Mouse (Mus musculus) ES-E14 (cell line): ENCODE data around the gene Nvl. TPM values are rescaled to one million over a fixed set of nuclear protein-coding genes. Genes with fewer than 3 reads are reported as not detected.

Experiments
- DNase-seq: peaks from one replicate; pipeline ENCODE4 v3.0.0-alpha.2; 2013; ENCODE audit warnings: low read depth, low spot score
- H3K27ac ChIP-seq: 2 replicates; pipeline ENCODE4 v1.5.1; 2012; ENCODE audit warnings: low read depth, mild to moderate bottlenecking, low read length, moderate library complexity, mixed read lengths; ENCODE audit not compliant: poor library complexity, insufficient read depth, severe bottlenecking
- H3K36me3 ChIP-seq: 2 replicates; pipeline ENCODE4 v1.6.1; 2012; ENCODE audit warnings: mild to moderate bottlenecking, low read length, moderate library complexity, mixed read lengths; ENCODE audit not compliant: control insufficient read depth, poor library complexity, insufficient read depth, severe bottlenecking
- H3K4me1 ChIP-seq, 2 experiments: fragments of 150-350 bp in 1 of 2; sonication (generic) in 1 of 2; 2 replicates each; pipeline ENCODE4 v1.6.1; 2012; ENCODE audit warnings: low read length in 2 of 2, mild to moderate bottlenecking in 1 of 2, mixed read lengths in 1 of 2; ENCODE audit not compliant: control insufficient read depth in 2 of 2, insufficient read depth in 2 of 2, poor library complexity in 1 of 2
- H3K4me3 ChIP-seq, 2 experiments: fragments of 150-350 bp in 1 of 2; sonication (generic) in 1 of 2; 2 replicates each; pipeline ENCODE4 v1.5.1; 2012; ENCODE audit warnings: low read length in 2 of 2, low read depth in 1 of 2, mild to moderate bottlenecking in 1 of 2, mixed read lengths in 1 of 2; ENCODE audit not compliant: insufficient read depth in 1 of 2, poor library complexity in 1 of 2, severe bottlenecking in 1 of 2
- H3K9ac ChIP-seq: 2 replicates; pipeline ENCODE4 v1.6.1; 2012; ENCODE audit warnings: low read depth, mild to moderate bottlenecking, low read length, mixed read lengths; ENCODE audit not compliant: poor library complexity, insufficient read depth, severe bottlenecking
- H3K9me3 ChIP-seq: fragments of 150-350 bp; sonication (generic); 2 replicates; pipeline ENCODE4 v1.6.1; 2012; ENCODE audit warnings: low read depth, mild to moderate bottlenecking, low read length; ENCODE audit not compliant: control insufficient read depth, insufficient read depth
- CHD2 ChIP-seq: IDR thresholded peaks from 2 replicates; pipeline ENCODE4 v1.6.1; 2014; ENCODE audit warnings: mild to moderate bottlenecking, low read depth, low read length, inconsistent platforms
- HCFC1 ChIP-seq: IDR thresholded peaks from 2 replicates; pipeline ENCODE4 v1.6.1; 2012; ENCODE audit warnings: low read length, inconsistent platforms, borderline replicate concordance; ENCODE audit not compliant: insufficient read depth
- MAFK ChIP-seq: IDR thresholded peaks from 2 replicates; pipeline ENCODE4 v1.6.1; 2014; ENCODE audit warnings: mild to moderate bottlenecking, low read depth, low read length, inconsistent platforms; ENCODE audit not compliant: insufficient read depth
- ZC3H11A ChIP-seq: IDR thresholded peaks from 2 replicates; pipeline ENCODE4 v1.6.1; 2012; ENCODE audit warnings: low read depth, mild to moderate bottlenecking, inconsistent platforms, low read length, borderline replicate concordance
- ZNF384 ChIP-seq: IDR thresholded peaks from 2 replicates; pipeline ENCODE4 v1.6.1; 2012; ENCODE audit warnings: low read depth, low read length, inconsistent platforms
- in situ Hi-C, 2 experiments: fragments of 600-800 bp; cut with MboI; formaldehyde crosslinking; loops; one replicate each; pipeline ENCODE4 v1.15.1; 2025; ENCODE audit warnings: low sequenced_read_pairs in 2 of 2, inconsistent platforms in 1 of 2; ENCODE audit not compliant: unreplicated experiment in 2 of 2
- total RNA-seq: library from RNA; depleted of rRNA; stranded (reverse); fragments of 300-350 nt; gene quantifications from 2 replicates; pipeline ENCODE4 v1.2.3, GENCODE M21; 2012

Nvl gene
- total RNA-seq, 1 experiment = 44.5 TPM

GRCm38 (mm10) chr1:181124145-181124544 lies 19.9 kb downstream of the Nvl start:
- in situ Hi-C loops = loop anchor here in 1 of 2 experiments (25.0 kb wide), 1 partner anchor 1362 kb away; no protein-coding TSS in a partner anchor
- no peak for DNase-seq
- no peak overlapping the region for H3K27ac ChIP-seq
- H3K36me3 ChIP-seq = peaks cover 31% of the 10 kb centered on the region
- no peak overlapping the region for H3K9ac ChIP-seq
- H3K4me1 ChIP-seq = no peaks in the 10 kb centered on the region
- TF ChIP-seq ZC3H11A (no peak), MAFK (no peak), CHD2 (no peak), HCFC1 (no peak), ZNF384 (no peak)
- H3K4me3 ChIP-seq = no peak overlapping the region
- no peaks in the 10 kb centered on the region for H3K9me3 ChIP-seq

GRCm38 (mm10) chr1:181117112-181117511 lies 26.9 kb downstream of the Nvl start:
- no peak overlapping the region for H3K4me3 ChIP-seq
- in situ Hi-C loops = loop anchor here in 1 of 2 experiments (25.0 kb wide), 1 partner anchor 1355 kb away; no protein-coding TSS in a partner anchor

GRCm38 (mm10) chr1:181090048-181090447 lies 54.0 kb downstream of the Nvl start:
- in situ Hi-C loops = no loop called here
- no peak overlapping the region for H3K4me3 ChIP-seq
- TF ChIP-seq ZC3H11A = no peak
- no peak for TF ChIP-seq CHD2
- TF ChIP-seq MAFK = no peak
- no peak for TF ChIP-seq ZNF384
- TF ChIP-seq HCFC1 = no peak
- H3K9ac ChIP-seq = no peak overlapping the region
- H3K27ac ChIP-seq = no peak overlapping the region
- no peaks in the 10 kb centered on the region for H3K4me1 ChIP-seq
- no peak for DNase-seq
- no peaks in the 10 kb centered on the region for H3K9me3 ChIP-seq
- peaks cover 30% of the 10 kb centered on the region for H3K36me3 ChIP-seq

More at GRCm38 (mm10) chr1:181117112-181117511, 26.9 kb downstream of the Nvl start:
- Histone ChIP-seq H3K9me3 (no peaks in the 10 kb centered on the region), H3K4me1 (no peaks in the 10 kb centered on the region), H3K36me3 (peaks cover 21% of the 10 kb centered on the region), H3K27ac (no peak overlapping the region), H3K9ac (no peak overlapping the region)
- no peak for TF ChIP-seq ZNF384
- TF ChIP-seq MAFK = no peak
- TF ChIP-seq ZC3H11A = no peak
- no peak for TF ChIP-seq HCFC1
- no peak for TF ChIP-seq CHD2
- no peak for DNase-seq

GRCm38 (mm10) chr1:181084021-181084420 lies 60.0 kb downstream of the Nvl start:
- H3K4me1 ChIP-seq = no peaks in the 10 kb centered on the region
- H3K27ac ChIP-seq = no peak overlapping the region
- in situ Hi-C loops = no loop called here
- H3K9me3 ChIP-seq = no peaks in the 10 kb centered on the region
- TF ChIP-seq CHD2 (no peak), MAFK (no peak), HCFC1 (no peak)
- H3K36me3 ChIP-seq = no peaks in the 10 kb centered on the region
- no peak overlapping the region for H3K9ac ChIP-seq
- no peak overlapping the region for H3K4me3 ChIP-seq
- DNase-seq = peak; percentile 46

GRCm38 (mm10) chr1:181073075-181073474 lies 70.9 kb downstream of the Nvl start:
- H3K4me3 ChIP-seq = no peak overlapping the region
- TF ChIP-seq HCFC1 = no peak
- no peak for TF ChIP-seq CHD2
- TF ChIP-seq ZNF384 = no peak
- no peak for TF ChIP-seq ZC3H11A
- no peak for TF ChIP-seq MAFK
- in situ Hi-C loops = no loop called here
- H3K9me3 ChIP-seq = no peaks in the 10 kb centered on the region
- H3K27ac ChIP-seq = no peak overlapping the region
- H3K9ac ChIP-seq = no peak overlapping the region
- H3K4me1 ChIP-seq = no peaks in the 10 kb centered on the region
- DNase-seq = no peak
- no peaks in the 10 kb centered on the region for H3K36me3 ChIP-seq
